Comparison of ENCODE assay signal across 15 mouse cellular contexts in the genomic region with DNA sequence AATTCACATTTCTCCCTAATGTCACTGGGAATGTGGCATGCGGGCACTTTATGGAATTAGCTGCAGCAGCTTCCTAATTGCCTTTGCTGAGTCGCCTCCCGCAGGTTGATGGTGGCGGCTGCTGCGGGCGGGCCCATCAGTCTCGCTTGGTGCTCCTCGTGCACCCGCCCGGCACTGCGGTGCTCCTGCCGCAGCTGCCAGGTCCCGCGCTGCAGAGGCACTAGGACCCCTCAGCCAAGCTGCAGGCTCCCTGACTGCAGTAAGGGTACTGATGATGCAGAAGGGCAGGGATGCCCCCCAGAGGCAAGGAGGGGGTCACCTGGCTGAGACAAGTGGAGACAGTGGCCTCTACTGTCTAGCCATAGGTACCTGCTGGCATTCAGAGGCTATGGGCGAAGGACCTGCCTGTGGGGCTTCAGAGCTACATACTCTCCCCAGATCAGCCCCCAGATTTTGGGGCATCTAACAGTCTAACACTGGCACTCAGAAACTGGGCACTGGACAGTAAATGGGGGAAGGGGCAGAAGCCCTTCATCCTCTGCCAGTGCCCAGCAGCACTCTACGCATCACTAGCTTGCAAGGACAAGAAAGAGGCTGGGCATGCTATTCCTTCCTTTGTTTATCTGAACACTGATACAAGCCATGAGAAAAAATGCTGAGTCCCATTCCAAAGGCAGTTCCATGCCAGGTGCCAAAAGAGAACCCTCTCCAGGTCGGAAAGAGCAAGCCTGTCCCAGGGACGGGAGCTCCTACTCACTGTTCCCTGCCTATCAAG. TPM values are rescaled to one million over a fixed set of nuclear protein-coding genes. Genes with fewer than 3 reads are reported as not detected.
A peak's percentile ranks its signal among the peaks of the same experiment; 100 is the strongest.
DNase-seq lines count a peak whose midpoint lies in the region; ATAC-seq and TF ChIP-seq lines count a peak whose summit lies in the region.
"Had no signal": no experiment of that assay in that cellular context is flagged by ENCODE, and none has a peak within 500 bp of the region (broad histone marks: within the 10 kb centered on the region; RNA-seq: fewer than 3 reads in every experiment).

No protein-coding gene starts in this region.

- TF ChIP-seq CTCF in hindbrain, postnatal 0 days (IDR thresholded peaks at IDR 0.05; ENCODE audit: low read depth) = peak; percentile 28

- H3K4me1 ChIP-seq in heart, embryonic 11.5 days (ENCODE audit: control insufficient read depth, insufficient read depth, low read length) = peaks cover 7% of the 10 kb centered on the region
- H3K4me1 ChIP-seq in neural tube, embryonic 11.5 days (ENCODE audit: control insufficient read depth, insufficient read depth, low read length) = no peaks in the 10 kb centered on the region
- peaks cover 10% of the 10 kb centered on the region for H3K4me1 ChIP-seq in hindbrain, postnatal 0 days (ENCODE audit: insufficient read depth, low read length)

- no peaks in the 10 kb centered on the region for H3K36me3 ChIP-seq in heart, embryonic 11.5 days (ENCODE audit: control insufficient read depth, insufficient read depth, low read length)
- no peaks in the 10 kb centered on the region for H3K36me3 ChIP-seq in neural tube, embryonic 11.5 days (ENCODE audit: control insufficient read depth, insufficient read depth, low read length)
- no peaks in the 10 kb centered on the region for H3K36me3 ChIP-seq in hindbrain, postnatal 0 days (ENCODE audit: insufficient read depth, low read length)

- peaks cover 4% of the 10 kb centered on the region; the same call in 1 of the 2 replicates for H3K27me3 ChIP-seq in heart, embryonic 11.5 days (ENCODE audit: control insufficient read depth, insufficient read depth, low read length)
- no peaks in the 10 kb centered on the region; the same call in 1 of the 2 replicates for H3K27me3 ChIP-seq in neural tube, embryonic 11.5 days (ENCODE audit: control insufficient read depth, insufficient read depth, low read length)
- no peaks in the 10 kb centered on the region for H3K27me3 ChIP-seq in hindbrain, postnatal 0 days (ENCODE audit: insufficient read depth, low read length)

- no peak overlapping the region for H3K9ac ChIP-seq in heart, embryonic 11.5 days (ENCODE audit: low read depth, low read length)
- no peak overlapping the region for H3K9ac ChIP-seq in neural tube, embryonic 11.5 days (ENCODE audit: low read length)
- H3K9ac ChIP-seq in hindbrain, postnatal 0 days (replicated peaks; ENCODE audit: low read length) = no peak overlapping the region

- peak overlapping the region; percentile 32; the same call in 1 of the 2 replicates for H3K4me2 ChIP-seq in heart, embryonic 11.5 days
- H3K4me2 ChIP-seq in neural tube, embryonic 11.5 days (ENCODE audit: low read depth) = no peak overlapping the region
- peak overlapping the region; percentile 38; the same call in 1 of the 2 replicates for H3K4me2 ChIP-seq in hindbrain, postnatal 0 days (ENCODE audit: low read depth, low read length)

- ATAC-seq in heart, embryonic 11.5 days (replicated peaks; ENCODE audit: insufficient number of reproducible peaks, low FRiP score, low TSS enrichment) = no peak
- ATAC-seq in neural tube, embryonic 11.5 days (ENCODE audit: insufficient read depth, low FRiP score, low TSS enrichment) = no peak
- peak; percentile 72 for ATAC-seq in hindbrain, postnatal 0 days
- ATAC-seq: CD4-positive, CD25-positive, alpha-beta regulatory T cell, adult 4 months; lung, postnatal 0 days; Patski had no signal

- no peaks in the 10 kb centered on the region for H3K9me3 ChIP-seq in heart, embryonic 11.5 days (replicated peaks; ENCODE audit: control insufficient read depth, low read length)
- H3K9me3 ChIP-seq in neural tube, embryonic 11.5 days (ENCODE audit: control insufficient read depth, low read length) = no peaks in the 10 kb centered on the region
- no peaks in the 10 kb centered on the region for H3K9me3 ChIP-seq in hindbrain, postnatal 0 days (ENCODE audit: low read length)

- no peak overlapping the region for H3K4me3 ChIP-seq in heart, embryonic 11.5 days (ENCODE audit: low read depth, low read length)
- H3K4me3 ChIP-seq in neural tube, embryonic 11.5 days (ENCODE audit: low read depth, low read length) = no peak overlapping the region
- no peak overlapping the region for H3K4me3 ChIP-seq in hindbrain, postnatal 0 days (ENCODE audit: low read length)

- no peak overlapping the region for H3K27ac ChIP-seq in heart, embryonic 11.5 days (ENCODE audit: low read depth, low read length)
- H3K27ac ChIP-seq in neural tube, embryonic 11.5 days (ENCODE audit: low read depth, low read length) = no peak overlapping the region
- 0 out of 2 replicates have a peak overlapping the region, but pooled peaks have one; percentile 15 for H3K27ac ChIP-seq in hindbrain, postnatal 0 days

- 40% methylated on average over 18 of the region's 18 CpGs for WGBS in heart, embryonic 11.5 days (ENCODE audit: insufficient replicate concordance)
- 35% methylated on average over 18 of the region's 18 CpGs for WGBS in neural tube, embryonic 11.5 days
- WGBS in hindbrain, postnatal 0 days = 35% methylated on average over 18 of the region's 18 CpGs

- no peak for DNase-seq in heart, adult 11 months
- peak; percentile 24 for DNase-seq in neural tube, embryonic 11.5 days (ENCODE audit: low spot score)
- DNase-seq in neural tube, embryonic 10.5 days (ENCODE audit: extremely low spot score, low spot score) = no peak
- DNase-seq in hindbrain, postnatal 0 days (ENCODE audit: low spot score) = peak; percentile 58
- no peak for DNase-seq in natural killer cell, adult 2 months (ENCODE audit: low spot score in 2 of 2)
- no peak for DNase-seq in adrenal gland, postnatal 4 days (ENCODE audit: low spot score in 2 of 2)
- DNase-seq in gastrocnemius, postnatal 10 days = no peak
- DNase-seq: gastrocnemius, postnatal 25 days; liver; spleen, adult 18-20 months had no signal

RNA-seq across cellular contexts. Expression of a gene that starts 13.9 kb away (rescaled TPM):
- 1.7 and 2.6 TPM in 2 replicates for polyA plus RNA-seq in heart, embryonic 11.5 days (2014; fragmentation: Nextera tagmentation; extraction: Ambion mirVana)
- 18.0 and 19.1 TPM in 2 replicates for polyA plus RNA-seq in neural tube, embryonic 11.5 days (2014; fragmentation: Nextera tagmentation; extraction: Ambion mirVana)
- 27.3 and 39.0 TPM in 2 replicates for total RNA-seq in hindbrain, postnatal 0 days (2014; rRNA removed)
- 36.5 and 37.6 TPM in 2 replicates for polyA plus RNA-seq in hindbrain, postnatal 0 days (2015; fragmentation: Nextera tagmentation; extraction: Ambion mirVana)
- 1 to 10 TPM; 3.0 TPM for total RNA-seq in adrenal gland, postnatal 4 days (2021)
- total RNA-seq in gastrocnemius, postnatal 10 days (2021) = 1 to 10 TPM; 2.2 to 2.8 TPM
- total RNA-seq: megakaryocyte-erythroid progenitor cell, adult 5-6 weeks had no signal
- polyA plus RNA-seq: CD4-positive, CD25-positive, alpha-beta regulatory T cell, adult 4 months had no signal

Comparison
In these comparisons a context has a peak if more than half of its experiments do, and no peak if none do; other contexts are left out.
1. DNase-seq: peak in neural tube, embryonic 11.5 days (single experiment) and hindbrain, postnatal 0 days (single experiment); none in heart, adult 11 months (single experiment), neural tube, embryonic 10.5 days (single experiment), natural killer cell, adult 2 months (0 of 2), adrenal gland, postnatal 4 days (0 of 2) and gastrocnemius, postnatal 10 days (single experiment).